Mouse (Mus musculus) embryonic fibroblast, embryonic 13.5 days (primary cell): ENCODE measurements at regions not wholly inside any gene's neighbourhood (a gene's known extent, or its start where the extent isn't known, plus 50 kb on each side); places are given as distances from the start of the nearest gene placed in this dataset.

ENCODE experiments used
- CTCF ChIP-seq: IDR thresholded peaks from 2 replicates; pipeline ENCODE4 v1.5.1; 2011; ENCODE audit warnings: mild to moderate bottlenecking, control low read depth, low read length, moderate library complexity, borderline replicate concordance; ENCODE audit not compliant: insufficient read depth
- POLR2A ChIP-seq: IDR thresholded peaks from 2 replicates; pipeline ENCODE4 v1.6.1; 2011; ENCODE audit warnings: low read depth, mild to moderate bottlenecking, control low read depth, low read length, moderate library complexity

- no peak for TF ChIP-seq POLR2A
- no peak for TF ChIP-seq CTCF
Observed at GRCm38 (mm10) chr1:121773988-121774387, 206.2 kb upstream of the Ddx18 start.
